Mouse (Mus musculus) limb, embryonic 15.5 days (tissue): ENCODE measurements at regions not wholly inside any gene's neighbourhood (a gene's known extent, or its start where the extent isn't known, plus 50 kb on each side); places are given as distances from the start of the nearest gene placed in this dataset.

Source experiments
- ATAC-seq: fragments of 200-750 bp; cut with Nextera tagmentation; 2 replicates; pipeline ENCODE4 v1.8.0; 2017; ENCODE audit warnings: low read depth, moderate TSS enrichment; ENCODE audit not compliant: insufficient number of reproducible peaks, low FRiP score, low TSS enrichment
- H3K27ac ChIP-seq: fragments of 300-500 bp; sonication (generic); 2 replicates; pipeline ENCODE4 v1.5.1; 2015; ENCODE audit warnings: moderate library complexity, mild to moderate bottlenecking, inconsistent platforms
- H3K27me3 ChIP-seq: fragments of 300-500 bp; sonication (generic); 2 replicates; pipeline ENCODE4 v1.6.1; 2015; ENCODE audit warnings: inconsistent platforms
- H3K36me3 ChIP-seq: fragments of 300-500 bp; sonication (generic); 2 replicates; pipeline ENCODE4 v1.6.1; 2015; ENCODE audit warnings: inconsistent platforms
- H3K4me1 ChIP-seq: fragments of 300-500 bp; sonication (generic); 2 replicates; pipeline ENCODE4 v1.6.1; 2015; ENCODE audit warnings: inconsistent platforms
- H3K4me2 ChIP-seq: fragments of 300-500 bp; sonication (generic); 2 replicates; pipeline ENCODE4 v1.6.1; 2015; ENCODE audit warnings: mild to moderate bottlenecking, inconsistent platforms
- H3K4me3 ChIP-seq: fragments of 300-500 bp; sonication (generic); 2 replicates; pipeline ENCODE4 v1.5.1; 2015; ENCODE audit warnings: mild to moderate bottlenecking, inconsistent platforms
- H3K9ac ChIP-seq: fragments of 300-500 bp; sonication (generic); 2 replicates; pipeline ENCODE4 v1.6.1; 2015; ENCODE audit warnings: inconsistent platforms
- H3K9me3 ChIP-seq: fragments of 300-500 bp; sonication (generic); 2 replicates; pipeline ENCODE4 v1.6.1; 2016; ENCODE audit warnings: inconsistent platforms
- WGBS: fragments of 180-500 bp; shearing (Covaris S2); methylation state at CpG from one replicate; pipeline ENCODE4 v1.1.7; 2015; 5-methylcytosine and 5-hydroxymethylcytosine counted together

DNA sequence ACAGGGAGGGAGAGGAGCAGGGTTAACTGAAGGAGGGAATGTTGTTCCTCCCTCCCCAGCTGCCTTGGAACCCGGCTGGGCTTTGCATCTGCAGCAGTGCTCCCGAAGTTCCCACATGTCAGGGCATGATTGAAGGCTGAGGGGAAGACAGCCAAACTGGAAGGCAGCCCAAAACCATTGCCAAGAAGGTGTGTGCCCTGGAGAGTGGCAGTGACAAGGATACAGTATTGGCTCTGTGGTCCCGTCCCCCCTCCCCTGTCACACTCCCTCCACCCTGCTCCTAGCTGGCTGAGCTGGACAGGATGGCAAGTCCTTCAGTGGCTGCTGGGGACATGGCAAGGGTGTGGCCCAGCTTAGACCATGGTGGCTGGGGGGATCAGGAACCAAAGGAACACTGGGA, 79.1 kb downstream of the Cyp26b1 start:
- no peaks in the 10 kb centered on the region; the same call in 1 of the 2 replicates for H3K27me3 ChIP-seq
- H3K9me3 ChIP-seq = no peaks in the 10 kb centered on the region
- peak; percentile 56; the same call in 1 of the 2 replicates for ATAC-seq
- no peak overlapping the region for H3K27ac ChIP-seq
- peaks cover 14% of the 10 kb centered on the region for H3K4me1 ChIP-seq
- H3K9ac ChIP-seq = no peak overlapping the region
- H3K4me2 ChIP-seq = no peak overlapping the region
- H3K36me3 ChIP-seq = no peaks in the 10 kb centered on the region
- H3K4me3 ChIP-seq = no peak overlapping the region
- WGBS = 8% methylated on average over 3 of the region's 3 CpGs

DNA sequence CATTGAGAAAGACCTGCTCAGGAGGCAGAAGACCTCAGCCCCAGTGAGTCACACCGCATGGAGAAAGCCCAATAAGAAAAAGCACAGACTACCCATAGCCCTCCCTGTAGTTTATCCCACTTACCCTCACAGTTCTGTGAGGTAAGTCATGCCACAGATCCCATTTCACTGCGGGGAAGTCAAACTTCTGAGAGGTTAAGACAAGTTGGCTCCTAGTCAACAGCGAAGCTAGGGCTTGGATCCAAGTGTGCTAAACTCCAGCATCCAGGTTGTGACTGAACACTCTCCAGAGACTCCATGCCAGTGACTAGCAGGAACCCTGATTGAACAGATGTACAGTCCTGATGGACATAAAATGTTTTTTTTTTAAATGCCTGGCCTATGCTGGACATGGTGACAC, 85.1 kb downstream of the Cyp26b1 start:
- Histone ChIP-seq H3K4me3 (no peak overlapping the region), H3K27ac (no peak overlapping the region), H3K4me1 (peaks cover 22% of the 10 kb centered on the region), H3K4me2 (no peak overlapping the region), H3K27me3 (no peaks in the 10 kb centered on the region; the same call in 1 of the 2 replicates), H3K9me3 (no peaks in the 10 kb centered on the region), H3K36me3 (no peaks in the 10 kb centered on the region), H3K9ac (no peak overlapping the region)
- ATAC-seq = no peak
- WGBS = 60% methylated on average over 3 of the region's 3 CpGs

DNA sequence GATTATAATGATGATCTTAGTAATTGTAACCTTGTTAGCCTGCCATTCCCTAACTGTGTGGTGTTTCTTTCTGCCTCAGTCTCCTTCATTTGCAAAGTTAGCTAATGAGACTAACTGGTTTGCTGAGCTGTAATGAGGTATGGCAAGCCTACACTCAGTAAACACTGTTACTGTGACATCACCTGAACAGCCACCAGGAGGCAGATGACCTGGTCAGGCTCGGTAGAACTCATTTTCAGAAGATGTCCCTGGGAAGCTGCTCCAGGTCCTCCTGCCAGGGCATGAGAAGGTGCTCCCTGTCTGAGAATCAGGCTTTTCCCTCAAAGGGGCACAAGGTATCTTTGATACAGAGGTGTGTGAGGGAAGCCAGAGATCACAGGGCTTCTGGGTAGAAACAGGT, 87.0 kb downstream of the Cyp26b1 start:
- H3K27ac ChIP-seq = no peak overlapping the region
- no peaks in the 10 kb centered on the region for H3K27me3 ChIP-seq
- no peak overlapping the region for H3K4me3 ChIP-seq
- ATAC-seq = no peak
- no peak overlapping the region for H3K9ac ChIP-seq
- no peaks in the 10 kb centered on the region for H3K9me3 ChIP-seq
- no peak overlapping the region for H3K4me2 ChIP-seq
- 31% methylated on average over 1 of the region's 1 CpGs for WGBS
- H3K36me3 ChIP-seq = no peaks in the 10 kb centered on the region
- H3K4me1 ChIP-seq = peaks cover 19% of the 10 kb centered on the region

DNA sequence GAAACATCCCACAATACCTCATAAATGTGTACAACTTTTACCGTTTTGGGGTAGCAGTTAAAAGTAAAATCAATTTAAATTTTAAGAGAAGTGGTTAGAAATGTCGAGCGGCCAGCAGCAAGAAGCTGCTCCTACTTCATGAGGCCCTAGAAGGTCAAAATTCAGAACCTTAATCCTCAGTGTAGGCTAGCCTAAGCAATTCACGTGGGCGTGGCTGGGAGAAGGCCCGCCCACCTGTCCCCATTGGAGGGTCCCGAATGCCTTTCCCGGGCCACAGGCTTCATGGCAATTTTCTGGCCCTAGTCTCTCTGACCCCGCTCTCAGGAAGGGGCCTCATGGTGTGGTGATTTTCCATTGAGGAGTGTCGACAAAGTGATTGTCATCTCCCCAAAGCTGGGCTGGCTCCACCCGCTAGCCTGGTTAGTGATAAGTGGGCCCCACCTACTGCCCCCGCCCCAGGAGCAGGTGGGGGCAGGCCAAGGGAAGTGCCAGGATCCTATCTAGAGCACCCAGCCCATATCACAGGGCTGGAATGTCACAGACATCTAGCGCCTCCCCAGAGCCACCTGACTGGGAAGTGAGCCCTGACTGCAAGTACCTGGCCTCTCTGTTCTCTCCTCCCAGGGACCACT, 93.3 kb downstream of the Cyp26b1 start:
- H3K27me3 ChIP-seq = no peaks in the 10 kb centered on the region
- H3K9me3 ChIP-seq = no peaks in the 10 kb centered on the region
- no peaks in the 10 kb centered on the region for H3K36me3 ChIP-seq
- H3K4me2 ChIP-seq = no peak overlapping the region
- ATAC-seq = no peak
- H3K9ac ChIP-seq = no peak overlapping the region
- no peak overlapping the region for H3K4me3 ChIP-seq
- WGBS = 33% methylated on average over 13 of the region's 13 CpGs
- H3K4me1 ChIP-seq = peaks cover 4% of the 10 kb centered on the region
- no peak overlapping the region for H3K27ac ChIP-seq

DNA sequence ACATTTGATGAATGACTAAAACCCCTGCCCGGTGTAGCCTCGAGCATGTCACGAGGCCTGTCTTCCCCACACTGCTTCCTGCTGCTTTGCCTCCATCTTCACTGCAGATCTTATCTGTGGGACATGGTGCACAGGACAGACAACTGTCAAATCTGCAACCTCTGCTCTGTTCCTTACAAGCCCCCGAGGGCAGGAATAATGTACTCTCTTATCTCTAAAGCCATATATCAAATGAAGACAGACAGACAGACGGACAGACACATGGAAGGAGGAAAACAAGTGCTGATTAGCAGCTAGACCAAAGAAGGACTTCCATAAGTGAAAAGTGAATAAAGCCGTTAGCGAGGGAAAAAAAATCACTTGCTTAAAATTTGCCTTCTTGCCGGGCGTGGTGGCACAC, 95.6 kb downstream of the Cyp26b1 start:
- WGBS = 66% methylated on average over 9 of the region's 9 CpGs
- no peaks in the 10 kb centered on the region for H3K36me3 ChIP-seq
- no peak overlapping the region for H3K4me3 ChIP-seq
- no peak overlapping the region for H3K27ac ChIP-seq
- no peaks in the 10 kb centered on the region for H3K4me1 ChIP-seq
- no peaks in the 10 kb centered on the region for H3K9me3 ChIP-seq
- no peak overlapping the region for H3K4me2 ChIP-seq
- no peaks in the 10 kb centered on the region for H3K27me3 ChIP-seq
- H3K9ac ChIP-seq = no peak overlapping the region
- no peak for ATAC-seq

DNA sequence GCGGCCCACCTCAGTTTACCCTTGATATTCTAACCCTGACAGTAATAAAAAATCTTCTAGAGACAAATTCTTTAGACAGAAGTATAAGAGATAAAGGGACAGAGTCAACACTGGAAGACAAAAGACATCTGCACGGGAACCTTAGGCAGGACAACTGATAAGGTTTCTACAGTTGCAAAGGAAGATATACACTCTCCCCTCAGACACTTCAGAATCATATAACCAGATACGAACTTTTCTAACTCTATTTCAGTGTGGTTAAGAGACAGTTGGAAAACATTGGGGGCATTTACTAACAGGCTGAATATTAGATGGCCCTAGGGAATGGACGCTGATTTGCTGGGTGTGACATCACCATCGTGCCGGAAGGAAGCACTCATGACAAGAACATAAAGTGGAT, 100.0 kb downstream of the Cyp26b1 start:
- Histone ChIP-seq H3K4me2 (no peak overlapping the region), H3K4me3 (no peak overlapping the region), H3K4me1 (no peaks in the 10 kb centered on the region), H3K27me3 (no peaks in the 10 kb centered on the region), H3K36me3 (no peaks in the 10 kb centered on the region), H3K9me3 (no peaks in the 10 kb centered on the region), H3K27ac (no peak overlapping the region), H3K9ac (no peak overlapping the region)
- no peak for ATAC-seq
- WGBS = 76% methylated on average over 6 of the region's 6 CpGs

DNA sequence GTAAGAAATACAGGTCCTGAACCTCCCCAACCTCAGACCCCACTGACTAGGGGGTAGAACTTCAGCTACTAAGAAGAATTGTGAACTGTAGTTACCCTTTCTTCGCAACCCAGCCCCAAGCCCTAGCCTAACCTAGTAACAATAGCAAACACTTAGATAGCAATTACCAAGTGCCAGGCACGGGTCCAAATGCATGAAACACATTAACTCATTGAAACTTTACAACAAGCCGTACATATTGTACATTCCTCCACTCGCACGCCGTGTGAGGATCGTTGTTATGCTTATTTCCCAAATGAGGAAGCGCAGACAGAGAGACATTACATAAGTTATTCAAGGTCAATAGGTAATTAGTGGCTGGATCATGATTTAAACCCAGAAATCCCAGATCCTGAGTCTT, 100.5 kb downstream of the Cyp26b1 start:
- 55% methylated on average over 8 of the region's 8 CpGs for WGBS
- H3K4me3 ChIP-seq = no peak overlapping the region
- no peak overlapping the region for H3K27ac ChIP-seq
- no peaks in the 10 kb centered on the region for H3K4me1 ChIP-seq
- H3K27me3 ChIP-seq = no peaks in the 10 kb centered on the region
- ATAC-seq = no peak
- H3K9ac ChIP-seq = no peak overlapping the region
- no peak overlapping the region for H3K4me2 ChIP-seq
- no peaks in the 10 kb centered on the region for H3K36me3 ChIP-seq
- no peaks in the 10 kb centered on the region for H3K9me3 ChIP-seq

DNA sequence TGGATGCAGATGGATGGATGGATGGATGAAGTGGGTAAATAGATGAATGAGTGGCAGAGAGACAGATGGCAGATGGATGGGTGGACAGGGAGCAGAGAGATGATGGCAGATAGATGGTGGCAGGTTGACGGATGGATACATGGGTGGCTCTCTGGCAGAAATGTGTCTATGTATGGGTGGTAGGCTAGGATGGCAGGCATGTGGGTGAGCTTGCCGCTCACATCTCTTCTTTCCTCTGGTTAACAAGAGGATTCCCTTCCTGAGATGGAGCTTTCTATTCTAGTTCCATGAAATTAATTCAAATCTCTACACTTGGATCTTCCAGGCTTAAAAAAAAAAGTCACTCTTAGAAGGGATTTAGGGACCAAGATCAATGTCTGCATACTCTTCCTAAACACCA, 101.1 kb downstream of the Cyp26b1 start:
- Histone ChIP-seq H3K4me1 (no peaks in the 10 kb centered on the region), H3K4me3 (no peak overlapping the region), H3K4me2 (no peak overlapping the region), H3K9me3 (no peaks in the 10 kb centered on the region), H3K27ac (no peak overlapping the region), H3K9ac (no peak overlapping the region), H3K27me3 (no peaks in the 10 kb centered on the region), H3K36me3 (no peaks in the 10 kb centered on the region)
- WGBS = 93% methylated on average over 2 of the region's 2 CpGs
- ATAC-seq = no peak

DNA sequence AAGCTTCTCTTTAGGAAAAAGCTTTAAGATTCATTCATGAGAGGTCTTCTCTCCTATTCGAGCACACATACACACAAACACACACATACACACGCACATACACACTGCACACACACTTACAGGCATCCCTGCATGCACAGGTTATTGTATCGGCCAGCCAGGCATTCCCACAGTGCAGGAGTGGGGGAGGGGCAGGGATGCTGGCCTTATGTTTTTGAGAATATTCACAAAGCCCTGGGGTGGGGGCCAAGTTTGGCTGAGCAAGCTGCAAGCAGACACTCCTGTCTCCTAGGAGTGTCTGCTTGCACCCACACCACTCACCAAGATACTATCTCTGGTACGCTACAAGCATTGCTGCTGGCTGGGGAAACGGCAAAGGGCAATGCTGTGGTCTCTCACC, 102.6 kb downstream of the Cyp26b1 start:
- WGBS = 66% methylated on average over 5 of the region's 5 CpGs
- Histone ChIP-seq H3K27me3 (no peaks in the 10 kb centered on the region), H3K36me3 (no peaks in the 10 kb centered on the region), H3K9me3 (no peaks in the 10 kb centered on the region), H3K27ac (no peak overlapping the region), H3K9ac (no peak overlapping the region), H3K4me1 (no peaks in the 10 kb centered on the region), H3K4me2 (no peak overlapping the region), H3K4me3 (no peak overlapping the region)
- no peak for ATAC-seq

DNA sequence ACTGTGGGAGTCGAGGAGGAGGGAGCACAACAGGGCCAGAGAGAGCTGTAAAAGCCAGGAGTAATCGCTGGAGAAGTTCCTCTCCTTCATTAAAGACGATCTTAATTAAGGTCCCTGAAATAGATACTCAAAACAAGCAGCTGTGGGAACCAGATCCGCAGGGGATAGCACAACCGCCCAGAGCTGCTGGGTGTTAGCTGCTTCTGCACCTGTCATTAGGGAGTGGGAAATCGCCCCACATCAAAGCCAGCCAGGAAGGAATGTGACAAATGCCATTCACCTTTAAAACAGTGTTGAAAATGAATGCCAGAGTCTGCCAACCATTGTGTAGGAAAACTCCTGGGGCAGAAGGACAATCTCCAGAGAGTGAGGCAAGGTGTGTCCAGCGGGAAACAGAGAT, 112.5 kb downstream of the Cyp26b1 start:
- H3K9ac ChIP-seq = no peak overlapping the region
- no peak overlapping the region for H3K27ac ChIP-seq
- H3K4me1 ChIP-seq = peaks cover 12% of the 10 kb centered on the region
- no peak overlapping the region for H3K4me3 ChIP-seq
- no peaks in the 10 kb centered on the region for H3K27me3 ChIP-seq
- H3K9me3 ChIP-seq = no peaks in the 10 kb centered on the region
- H3K4me2 ChIP-seq = no peak overlapping the region
- ATAC-seq = no peak
- H3K36me3 ChIP-seq = no peaks in the 10 kb centered on the region
- 23% methylated on average over 7 of the region's 7 CpGs for WGBS

DNA sequence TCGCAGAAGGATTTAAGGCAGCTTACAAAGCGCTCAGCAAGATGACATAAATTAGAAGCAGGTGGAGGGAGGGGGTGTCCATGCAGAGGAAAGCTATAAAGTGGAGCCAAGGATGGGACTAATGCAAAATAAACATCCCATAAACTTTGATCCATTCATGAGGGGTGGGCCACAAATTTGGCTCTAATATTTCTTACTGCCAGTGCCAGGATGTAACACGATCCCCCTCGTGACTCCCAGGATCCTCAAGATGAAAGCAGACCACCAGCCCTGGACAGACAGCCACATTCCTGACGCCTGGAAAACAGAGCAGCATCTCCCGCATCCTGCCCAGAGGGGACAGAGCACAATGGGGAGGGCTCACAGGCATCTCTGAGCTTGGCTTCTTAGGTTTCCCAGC, 116.6 kb downstream of the Cyp26b1 start:
- Histone ChIP-seq H3K36me3 (no peaks in the 10 kb centered on the region), H3K27ac (no peak overlapping the region)

DNA sequence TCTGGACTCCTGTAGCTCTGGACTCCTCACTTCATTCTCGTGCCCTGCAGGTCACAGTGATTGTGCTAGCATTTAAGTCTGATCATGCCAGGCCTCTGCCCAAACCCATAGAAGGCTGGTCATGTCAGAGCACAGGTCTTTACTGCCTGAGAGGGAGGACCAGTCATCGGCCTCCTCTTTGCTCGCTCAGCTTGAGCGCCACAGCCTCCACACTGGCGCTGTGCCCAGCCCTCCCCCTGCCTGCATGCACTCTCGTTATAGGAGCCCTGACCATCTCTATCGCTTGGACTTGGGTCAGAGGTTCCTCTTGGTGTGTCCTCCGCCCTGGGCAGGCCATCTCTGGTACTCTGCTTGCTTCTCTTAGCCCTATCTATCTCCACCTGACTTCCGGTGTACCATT, 117.2 kb downstream of the Cyp26b1 start:
- 0 out of 2 replicates have a peak, but pooled peaks cover 5% of the 10 kb centered on the region for H3K27me3 ChIP-seq
- 0 out of 2 replicates have a peak overlapping the region, but pooled peaks have one; percentile 17 for H3K4me2 ChIP-seq
- WGBS = 21% methylated on average over 9 of the region's 9 CpGs
- no peaks in the 10 kb centered on the region for H3K36me3 ChIP-seq
- H3K4me3 ChIP-seq = no peak overlapping the region
- no peak overlapping the region for H3K27ac ChIP-seq
- no peak overlapping the region for H3K9ac ChIP-seq
- ATAC-seq = no peak
- no peaks in the 10 kb centered on the region for H3K9me3 ChIP-seq
- H3K4me1 ChIP-seq = peaks cover 12% of the 10 kb centered on the region

More for the DNA sequence above, 116.6 kb downstream of the Cyp26b1 start:
- Histone ChIP-seq H3K27me3 (0 out of 2 replicates have a peak, but pooled peaks cover 5% of the 10 kb centered on the region), H3K9me3 (no peaks in the 10 kb centered on the region), H3K4me1 (peaks cover 12% of the 10 kb centered on the region), H3K9ac (no peak overlapping the region), H3K4me3 (no peak overlapping the region), H3K4me2 (0 out of 2 replicates have a peak overlapping the region, but pooled peaks have one; percentile 17)
- 0 out of 2 replicates have a peak, but pooled peaks have one; percentile 4 for ATAC-seq
- WGBS = 11% methylated on average over 6 of the region's 6 CpGs

DNA sequence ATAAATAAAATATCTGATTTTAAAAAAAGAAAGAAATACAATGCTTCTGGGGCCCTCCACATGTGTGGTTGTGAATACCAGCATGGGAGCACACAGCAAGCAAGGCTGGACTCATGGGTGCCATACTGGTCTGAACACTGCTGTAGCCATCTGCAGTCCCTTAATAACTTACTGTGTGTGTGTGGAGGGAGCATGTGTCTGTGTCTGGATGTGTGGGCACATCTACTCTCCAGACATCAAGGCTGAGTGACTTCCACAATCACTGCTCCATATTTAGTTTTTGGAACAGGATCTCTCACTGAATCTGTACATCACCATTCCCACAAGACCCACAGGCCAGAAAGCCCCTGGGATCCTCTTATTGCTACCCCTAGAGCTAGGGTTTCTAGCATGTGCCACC, 118.9 kb downstream of the Cyp26b1 start:
- Histone ChIP-seq H3K4me3 (no peak overlapping the region), H3K36me3 (no peaks in the 10 kb centered on the region), H3K4me1 (peaks cover 12% of the 10 kb centered on the region), H3K4me2 (no peak overlapping the region), H3K9me3 (no peaks in the 10 kb centered on the region), H3K9ac (no peak overlapping the region), H3K27me3 (0 out of 2 replicates have a peak, but pooled peaks cover 5% of the 10 kb centered on the region), H3K27ac (no peak overlapping the region)
- no peak for ATAC-seq
